Mouse (Mus musculus): ENCODE measurements around the gene Pgc.

DNA sequence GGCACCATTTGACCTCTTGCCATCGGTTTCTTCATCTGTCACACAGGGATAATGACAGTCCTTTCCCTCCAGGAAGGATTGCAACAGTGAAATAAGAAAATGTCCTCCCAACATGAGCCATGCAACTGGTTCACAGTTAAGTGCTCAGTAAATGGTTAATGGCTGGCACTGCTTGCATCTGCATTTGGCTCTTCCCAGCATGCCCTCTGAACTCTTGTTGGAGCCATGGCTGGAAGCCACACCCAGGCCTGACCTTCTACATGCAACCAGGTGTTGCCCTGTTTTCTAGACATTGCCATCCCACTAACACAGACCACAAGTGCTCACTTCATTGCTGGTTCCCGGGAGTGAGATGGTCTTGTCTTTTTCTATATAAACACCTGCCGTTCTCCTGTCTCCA, 18.7 kb upstream of the Pgc start:
- TF ChIP-seq POLR2A (IDR thresholded peaks at IDR 0.05; ENCODE audit: insufficient read depth, low read length) (no peak), EP300 (IDR thresholded peaks at IDR 0.05; ENCODE audit: insufficient read depth, low read depth, low read length) (no peak)
